Mouse (Mus musculus) heart, embryonic 10.5 days (tissue): Measurements from ENCODE around the gene Gcnt1. TPM values are rescaled to one million over a fixed set of nuclear protein-coding genes. Genes with fewer than 3 reads are reported as not detected.

Experiments used
- DNase-seq: peaks from one replicate; pipeline ENCODE4 v3.0.0-alpha.2; 2017; ENCODE audit warnings: low spot score
- H3K27ac ChIP-seq: fragments of 300-500 bp; sonication (generic); 2 replicates; pipeline ENCODE4 v1.5.1; 2016; ENCODE audit warnings: mild to moderate bottlenecking
- H3K27me3 ChIP-seq: fragments of 300-500 bp; sonication (generic); 2 replicates; pipeline ENCODE4 v1.6.1; 2016; ENCODE audit warnings: mild to moderate bottlenecking; ENCODE audit not compliant: poor library complexity, insufficient read depth, severe bottlenecking
- H3K36me3 ChIP-seq: fragments of 300-500 bp; sonication (generic); 2 replicates; pipeline ENCODE4 v1.6.1; 2016; ENCODE audit warnings: mild to moderate bottlenecking, moderate library complexity
- H3K4me1 ChIP-seq: fragments of 300-500 bp; sonication (generic); 2 replicates; pipeline ENCODE4 v1.6.1; 2016; ENCODE audit warnings: mild to moderate bottlenecking
- H3K4me3 ChIP-seq: fragments of 300-500 bp; sonication (generic); 2 replicates; pipeline ENCODE4 v1.5.1; 2016; ENCODE audit warnings: mild to moderate bottlenecking, moderate library complexity
- H3K9me3 ChIP-seq: fragments of 300-500 bp; sonication (generic); 2 replicates; pipeline ENCODE4 v1.6.1; 2016; ENCODE audit warnings: mild to moderate bottlenecking, moderate library complexity
- WGBS: fragments of 180-500 bp; shearing (Covaris S2); methylation state at CpG from one replicate; pipeline ENCODE4 v1.1.7; 2016; 5-methylcytosine and 5-hydroxymethylcytosine counted together
- polyA plus RNA-seq: library from polyadenylated mRNA; unstranded; fragments of >200 nt; fragmentation: Nextera tagmentation; extraction: Ambion mirVana; gene quantifications from 2 replicates; pipeline ENCODE4 v1.2.1, GENCODE M21; 2016

Gene Gcnt1
- polyA plus RNA-seq, 1 experiment from 2014 or later, result 7.7 TPM

- no peak overlapping the region for H3K4me3 ChIP-seq
- H3K27ac ChIP-seq, result no peak overlapping the region
- DNase-seq, result no peak
- WGBS, result 86% methylated on average over 1 of the region's 1 CpGs
- no peaks in the 10 kb centered on the region for H3K36me3 ChIP-seq
- H3K4me1 ChIP-seq, result no peaks in the 10 kb centered on the region
- no peaks in the 10 kb centered on the region for H3K9me3 ChIP-seq
- H3K27me3 ChIP-seq, result no peaks in the 10 kb centered on the region
Measured at GRCm38 (mm10) chr19:17313766-17314165, 58.9 kb downstream of the Gcnt1 start.

GRCm38 (mm10) chr19:17312671-17313180 lies 59.9 kb downstream of the Gcnt1 start:
- 75% methylated on average over 5 of the region's 5 CpGs for WGBS
- Histone ChIP-seq H3K9me3 (no peaks in the 10 kb centered on the region), H3K27me3 (no peaks in the 10 kb centered on the region), H3K4me3 (no peak overlapping the region), H3K4me1 (no peaks in the 10 kb centered on the region), H3K27ac (no peak overlapping the region), H3K36me3 (no peaks in the 10 kb centered on the region)
- no peak for DNase-seq

GRCm38 (mm10) chr19:17311501-17311900 lies 61.1 kb downstream of the Gcnt1 start:
- H3K9me3 ChIP-seq, result no peaks in the 10 kb centered on the region
- WGBS, result 84% methylated on average over 1 of the region's 1 CpGs
- no peak overlapping the region for H3K27ac ChIP-seq

DNA sequence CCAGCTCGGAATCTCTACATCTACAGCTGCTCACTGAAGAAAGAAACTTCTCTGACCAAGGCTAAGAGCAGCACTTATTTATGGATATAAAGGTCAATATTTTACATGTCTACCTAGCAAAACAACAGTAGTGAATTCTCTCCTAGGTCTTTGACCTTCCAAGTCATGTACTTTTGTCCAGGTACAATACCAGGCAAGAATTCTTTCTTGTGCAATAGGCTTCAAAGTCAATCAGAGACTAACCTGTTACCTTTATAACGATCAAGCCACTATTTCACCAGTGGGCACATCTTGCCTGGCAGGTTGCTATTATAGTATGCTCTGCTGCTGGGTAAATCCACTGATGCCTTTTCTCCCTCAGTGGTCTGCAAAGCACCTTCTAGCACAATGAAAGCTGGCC lies 61.6 kb downstream of the Gcnt1 start:
- no peaks in the 10 kb centered on the region for H3K9me3 ChIP-seq
- H3K4me3 ChIP-seq, result no peak overlapping the region
- no peaks in the 10 kb centered on the region for H3K27me3 ChIP-seq
- no peak for DNase-seq
- H3K4me1 ChIP-seq, result no peaks in the 10 kb centered on the region
- no peaks in the 10 kb centered on the region for H3K36me3 ChIP-seq
- no peak overlapping the region for H3K27ac ChIP-seq
- 82% methylated on average over 2 of the region's 2 CpGs for WGBS

More at GRCm38 (mm10) chr19:17311501-17311900, 61.1 kb downstream of the Gcnt1 start:
- Histone ChIP-seq H3K27me3 (no peaks in the 10 kb centered on the region), H3K4me1 (no peaks in the 10 kb centered on the region), H3K4me3 (no peak overlapping the region), H3K36me3 (no peaks in the 10 kb centered on the region)
- no peak for DNase-seq

- no peaks in the 10 kb centered on the region for H3K4me1 ChIP-seq
- H3K4me3 ChIP-seq, result no peak overlapping the region
- no peaks in the 10 kb centered on the region for H3K27me3 ChIP-seq
- no peaks in the 10 kb centered on the region for H3K36me3 ChIP-seq
- H3K27ac ChIP-seq, result no peak overlapping the region
- no peak for DNase-seq
- no peaks in the 10 kb centered on the region for H3K9me3 ChIP-seq
- WGBS, result 38% methylated on average over 5 of the region's 5 CpGs
Measured at GRCm38 (mm10) chr19:17296081-17296480, 76.6 kb downstream of the Gcnt1 start.

DNA sequence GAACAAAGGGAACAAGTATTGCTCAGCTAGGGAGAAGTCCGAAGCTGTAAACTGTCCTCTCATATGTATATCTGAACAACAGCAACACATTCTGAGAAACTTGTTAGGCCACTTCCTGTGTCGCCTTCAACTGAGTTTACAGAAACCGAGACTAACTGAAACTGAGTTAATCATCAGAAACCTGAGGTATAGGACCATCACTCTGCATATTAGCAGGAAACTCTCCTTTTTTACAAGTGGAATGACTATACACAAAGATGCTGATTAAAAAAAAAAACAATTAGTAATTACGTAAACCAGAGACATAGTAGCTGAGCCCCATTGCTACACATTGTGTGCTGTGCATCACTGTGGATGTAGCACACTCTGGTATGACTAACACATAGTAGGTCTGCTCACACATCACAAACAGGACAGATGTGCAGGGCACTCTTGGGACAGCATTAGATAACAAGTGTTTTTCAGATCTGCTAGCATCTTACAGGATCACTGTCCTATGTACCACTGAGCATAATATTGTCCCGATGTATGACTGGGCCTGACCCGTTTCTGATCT lies 77.4 kb downstream of the Gcnt1 start:
- no peaks in the 10 kb centered on the region for H3K36me3 ChIP-seq
- WGBS, result 85% methylated on average over 6 of the region's 6 CpGs
- no peaks in the 10 kb centered on the region for H3K9me3 ChIP-seq
- H3K27ac ChIP-seq, result no peak overlapping the region
- no peak for DNase-seq
- H3K4me1 ChIP-seq, result no peaks in the 10 kb centered on the region
- H3K27me3 ChIP-seq, result no peaks in the 10 kb centered on the region
- no peak overlapping the region for H3K4me3 ChIP-seq

- no peaks in the 10 kb centered on the region for H3K9me3 ChIP-seq
- DNase-seq, result no peak
- no peaks in the 10 kb centered on the region for H3K36me3 ChIP-seq
- H3K4me3 ChIP-seq, result no peak overlapping the region
- 87% methylated on average over 5 of the region's 5 CpGs for WGBS
- H3K4me1 ChIP-seq, result no peaks in the 10 kb centered on the region
- no peak overlapping the region for H3K27ac ChIP-seq
- H3K27me3 ChIP-seq, result no peaks in the 10 kb centered on the region
Measured at GRCm38 (mm10) chr19:17294136-17294535, 78.5 kb downstream of the Gcnt1 start.

- Histone ChIP-seq H3K4me1 (no peaks in the 10 kb centered on the region), H3K27me3 (no peaks in the 10 kb centered on the region), H3K36me3 (no peaks in the 10 kb centered on the region), H3K9me3 (no peaks in the 10 kb centered on the region), H3K4me3 (no peak overlapping the region), H3K27ac (no peak overlapping the region)
- DNase-seq, result no peak
- WGBS, result 33% methylated on average over 6 of the region's 6 CpGs
Measured at GRCm38 (mm10) chr19:17289526-17289925, 83.1 kb downstream of the Gcnt1 start.

DNA sequence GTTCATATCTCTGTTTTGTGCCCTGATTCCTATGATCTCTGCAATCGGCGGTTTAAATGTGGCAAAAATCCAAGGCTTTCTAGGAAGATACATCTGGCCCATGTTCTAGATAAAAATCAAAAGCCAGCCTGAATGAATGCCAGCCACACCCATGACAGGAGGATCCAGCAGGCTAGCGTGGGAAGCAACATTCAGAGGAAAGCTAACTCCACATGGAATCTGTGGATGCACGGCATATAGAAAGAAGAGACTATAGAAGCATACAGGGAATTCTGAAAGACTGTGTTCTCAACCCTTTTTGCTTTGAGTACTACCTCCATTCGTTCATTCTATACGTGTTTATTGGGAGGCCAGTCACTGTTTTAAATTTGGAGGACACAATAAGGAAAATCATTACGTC lies 86.6 kb downstream of the Gcnt1 start:
- H3K27ac ChIP-seq, result no peak overlapping the region
- no peak overlapping the region for H3K4me3 ChIP-seq
- peak; percentile 7 for DNase-seq
- no peaks in the 10 kb centered on the region for H3K4me1 ChIP-seq
- WGBS, result 81% methylated on average over 7 of the region's 7 CpGs
- H3K36me3 ChIP-seq, result no peaks in the 10 kb centered on the region
- H3K27me3 ChIP-seq, result no peaks in the 10 kb centered on the region
- no peaks in the 10 kb centered on the region for H3K9me3 ChIP-seq

GRCm38 (mm10) chr19:17283317-17283716 lies 89.3 kb downstream of the Gcnt1 start:
- no peaks in the 10 kb centered on the region for H3K36me3 ChIP-seq
- no peaks in the 10 kb centered on the region for H3K27me3 ChIP-seq
- no peak for DNase-seq
- H3K4me1 ChIP-seq, result no peaks in the 10 kb centered on the region
- H3K27ac ChIP-seq, result no peak overlapping the region
- 59% methylated on average over 3 of the region's 3 CpGs for WGBS
- H3K9me3 ChIP-seq, result no peaks in the 10 kb centered on the region
- no peak overlapping the region for H3K4me3 ChIP-seq

- no peak overlapping the region for H3K4me3 ChIP-seq
- no peak for DNase-seq
- H3K4me1 ChIP-seq, result no peaks in the 10 kb centered on the region
- 92% methylated on average over 4 of the region's 4 CpGs for WGBS
- H3K27ac ChIP-seq, result no peak overlapping the region
- no peaks in the 10 kb centered on the region for H3K9me3 ChIP-seq
- H3K27me3 ChIP-seq, result no peaks in the 10 kb centered on the region
- H3K36me3 ChIP-seq, result no peaks in the 10 kb centered on the region
Measured at GRCm38 (mm10) chr19:17278381-17279051, 94.1 kb downstream of the Gcnt1 start.
